Comparison of ENCODE assay signal across 11 mouse cellular contexts in the genomic region with DNA sequence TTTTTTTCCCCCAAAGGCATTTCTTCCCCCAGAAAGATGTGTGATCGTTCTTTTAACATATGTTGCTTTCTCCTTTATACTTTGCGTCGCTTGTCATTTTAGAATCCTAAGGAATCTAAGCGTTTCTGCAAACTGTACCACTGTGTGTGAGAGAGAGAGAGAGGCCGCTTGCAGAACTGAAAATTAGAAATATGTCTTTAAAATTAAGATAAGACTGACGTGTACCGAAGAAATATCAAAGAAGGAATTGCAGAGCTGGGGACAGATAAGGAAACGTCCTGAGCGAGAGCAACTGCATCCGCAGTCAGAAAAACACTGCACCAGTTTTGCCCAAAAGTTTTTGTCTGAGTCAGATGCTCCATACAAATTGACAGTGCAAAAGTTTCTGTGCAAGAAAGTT. TPM values are rescaled to one million over a fixed set of nuclear protein-coding genes. Genes with fewer than 3 reads are reported as not detected.
DNase-seq lines count a peak whose midpoint lies in the region; ATAC-seq and TF ChIP-seq lines count a peak whose summit lies in the region.
"Had no signal": no experiment of that assay in that cellular context is flagged by ENCODE, and none has a peak within 500 bp of the region (broad histone marks: within the 10 kb centered on the region; RNA-seq: fewer than 3 reads in every experiment).

No protein-coding gene starts in this region.

- no peak for TF ChIP-seq CTCF in left cerebral cortex, adult 2 months (IDR thresholded peaks at IDR 0.05)

- no peaks in the 10 kb centered on the region for H3K9me3 ChIP-seq in forebrain, embryonic 10.5 days
- H3K9me3 ChIP-seq in forebrain, embryonic 11.5 days (ENCODE audit: control insufficient read depth, low read length) = no peaks in the 10 kb centered on the region
- H3K9me3 ChIP-seq in hindbrain, embryonic 12.5 days (replicated peaks) = no peaks in the 10 kb centered on the region
- H3K9me3 ChIP-seq: hindbrain, embryonic 15.5 days; stomach, embryonic 15.5 days had no signal

- no peak overlapping the region for H3K27ac ChIP-seq in forebrain, embryonic 10.5 days
- H3K27ac ChIP-seq in forebrain, embryonic 11.5 days (ENCODE audit: low read depth, low read length) = no peak overlapping the region
- H3K27ac ChIP-seq in left cerebral cortex, adult 2 months = peak overlapping the region; percentile 98; the same call in 1 of the 2 replicates
- no peak overlapping the region for H3K27ac ChIP-seq in hindbrain, embryonic 12.5 days

- no peak for DNase-seq in forebrain, embryonic 10.5 days (ENCODE audit: extremely low spot score, low spot score)
- no peak for DNase-seq in forebrain, embryonic 11.5 days (ENCODE audit: low spot score)
- no peak for DNase-seq in left cerebral cortex, adult 2 months (ENCODE audit: extremely low spot score in 1 of 2, low spot score in 2 of 2)
- DNase-seq in left cerebral cortex, postnatal 14 days (ENCODE audit: low spot score in 2 of 2) = no peak
- DNase-seq in left cerebral cortex, postnatal 4 days = no peak
- DNase-seq in gastrocnemius, postnatal 25 days = no peak
- DNase-seq: layer of hippocampus, postnatal 36 days had no signal

- ATAC-seq in forebrain, embryonic 11.5 days (replicated peaks; ENCODE audit: low FRiP score) = no peak
- ATAC-seq in hindbrain, embryonic 12.5 days (ENCODE audit: low FRiP score) = no peak
- 0 out of 2 replicates have a peak, but pooled peaks have one; percentile 3 for ATAC-seq in megakaryocyte-erythroid progenitor cell, adult 5-6 weeks (replicated peaks; ENCODE audit: low FRiP score, low TSS enrichment, poor library complexity, severe bottlenecking)

- H3K27me3 ChIP-seq in forebrain, embryonic 10.5 days (ENCODE audit: poor library complexity, severe bottlenecking) = no peaks in the 10 kb centered on the region
- no peaks in the 10 kb centered on the region for H3K27me3 ChIP-seq in forebrain, embryonic 11.5 days (ENCODE audit: control insufficient read depth, insufficient read depth, low read length)
- H3K27me3 ChIP-seq in hindbrain, embryonic 12.5 days = no peaks in the 10 kb centered on the region
- H3K27me3 ChIP-seq: hindbrain, embryonic 15.5 days; stomach, embryonic 15.5 days had no signal

- peaks cover 30% of the 10 kb centered on the region for H3K4me1 ChIP-seq in forebrain, embryonic 10.5 days
- H3K4me1 ChIP-seq in forebrain, embryonic 11.5 days (replicated peaks; ENCODE audit: control insufficient read depth, insufficient read depth, low read length) = no peaks in the 10 kb centered on the region; the same call in 1 of the 2 replicates
- H3K4me1 ChIP-seq in hindbrain, embryonic 12.5 days = peaks cover 22% of the 10 kb centered on the region
- H3K4me1 ChIP-seq: stomach, embryonic 15.5 days had no signal

- H3K9ac ChIP-seq in forebrain, embryonic 11.5 days (ENCODE audit: low read length) = no peak overlapping the region
- H3K9ac ChIP-seq in hindbrain, embryonic 12.5 days = no peak overlapping the region

- WGBS in forebrain, embryonic 10.5 days = 87% methylated on average over 10 of the region's 10 CpGs
- WGBS in forebrain, embryonic 11.5 days = 90% methylated on average over 10 of the region's 10 CpGs
- 88% methylated on average over 10 of the region's 10 CpGs for WGBS in hindbrain, embryonic 12.5 days

- H3K36me3 ChIP-seq in forebrain, embryonic 10.5 days (replicated peaks) = peaks cover 2% of the 10 kb centered on the region
- H3K36me3 ChIP-seq in forebrain, embryonic 11.5 days (ENCODE audit: control insufficient read depth, insufficient read depth, low read length) = no peaks in the 10 kb centered on the region
- no peaks in the 10 kb centered on the region for H3K36me3 ChIP-seq in hindbrain, embryonic 12.5 days
- H3K36me3 ChIP-seq: hindbrain, embryonic 15.5 days; stomach, embryonic 15.5 days had no signal

- H3K4me2 ChIP-seq in forebrain, embryonic 11.5 days (ENCODE audit: low read depth, low read length, severe bottlenecking) = no peak overlapping the region
- peak overlapping the region; percentile 80; the same call in 1 of the 2 replicates for H3K4me2 ChIP-seq in hindbrain, embryonic 12.5 days (replicated peaks)

- intact Hi-C loops in left cerebral cortex, adult 2 months (cut with DNase I) = loop anchor here (2.0 to 5.0 kb wide), 2 partner anchors 63 to 84 kb away; partner anchors contain the start of gene Galm
- intact Hi-C loops in left cerebral cortex, postnatal 14 days (cut with DNase I) = loop anchor here (5.0 kb wide), 1 partner anchor 104 kb away; no protein-coding TSS in a partner anchor
- intact Hi-C loops in left cerebral cortex, postnatal 4 days (cut with DNase I) = loop anchor here (5.0 to 10.0 kb wide), 2 partner anchors 61 to 104 kb away; partner anchors contain the start of gene Galm

- H3K4me3 ChIP-seq in forebrain, embryonic 10.5 days = peak overlapping the region; percentile 99; the same call in 1 of the 2 replicates
- no peak overlapping the region for H3K4me3 ChIP-seq in forebrain, embryonic 11.5 days (ENCODE audit: low read depth, low read length)
- no peak overlapping the region; the same call in 1 of the 2 replicates for H3K4me3 ChIP-seq in left cerebral cortex, adult 2 months
- no peak overlapping the region for H3K4me3 ChIP-seq in hindbrain, embryonic 12.5 days

RNA-seq across cellular contexts. Expression of gene Hnrnpll, which starts 1.3 kb away (rescaled TPM):
- polyA plus RNA-seq in forebrain, embryonic 10.5 days (2016; fragmentation: Nextera tagmentation; extraction: Ambion mirVana) = 81.2 and 86.2 TPM in 2 replicates
- 127 TPM in 2 replicates for polyA plus RNA-seq in forebrain, embryonic 11.5 days (2014; fragmentation: Nextera tagmentation; extraction: Ambion mirVana)
- total RNA-seq in left cerebral cortex, adult 2 months (2021) = 10 to 100 TPM; 64.0 to 66.9 TPM
- total RNA-seq in left cerebral cortex, postnatal 14 days (2021) = 10 to 100 TPM; 59.4 to 60.9 TPM
- 112 and 116 TPM in 2 replicates for polyA plus RNA-seq in hindbrain, embryonic 12.5 days (2016; fragmentation: Nextera tagmentation; extraction: Ambion mirVana)
- 79.4 and 80.8 TPM in 2 replicates for total RNA-seq in megakaryocyte-erythroid progenitor cell, adult 5-6 weeks (2014; fragmentation: Nextera tagmentation)
- total RNA-seq in megakaryocyte-erythroid progenitor cell, adult 5-6 weeks (2017) = 63.8 and 72.3 TPM in 2 replicates
- total RNA-seq in left cerebral cortex, postnatal 4 days (2021) = 10 to 100 TPM; 86.5 to 92.9 TPM
- 10 to 100 TPM; 13.7 to 14.6 TPM for total RNA-seq in gastrocnemius, postnatal 25 days (2021)
